Comparison of ENCODE assay signal across 12 mouse cellular contexts in genomic region chr4:132809621-132810020, GRCm38 (mm10). TPM values are rescaled to one million over a fixed set of nuclear protein-coding genes. Genes with fewer than 3 reads are reported as not detected.
DNase-seq lines count a peak whose midpoint lies in the region; ATAC-seq and TF ChIP-seq lines count a peak whose summit lies in the region.
"Had no signal": no experiment of that assay in that cellular context is flagged by ENCODE, and none has a peak within 500 bp of the region (broad histone marks: within the 10 kb centered on the region; RNA-seq: fewer than 3 reads in every experiment).

No protein-coding gene starts in this region.

- H3K36me3 ChIP-seq in midbrain, embryonic 13.5 days = no peaks in the 10 kb centered on the region
- H3K36me3 ChIP-seq: forebrain, embryonic 15.5 days; hindbrain, embryonic 12.5 days; lung, embryonic 15.5 days had no signal

- ATAC-seq in monocyte, adult 5-6 weeks (replicated peaks; ENCODE audit: insufficient number of reproducible peaks, low FRiP score, low TSS enrichment, poor library complexity, severe bottlenecking) = peak; percentile 33; the same call in 1 of the 2 replicates
- no peak for ATAC-seq in midbrain, embryonic 13.5 days
- ATAC-seq: forebrain, embryonic 15.5 days had no signal

- H3K27me3 ChIP-seq in midbrain, embryonic 13.5 days = no peaks in the 10 kb centered on the region
- H3K27me3 ChIP-seq: forebrain, embryonic 15.5 days; hindbrain, embryonic 12.5 days; lung, embryonic 15.5 days had no signal

- H3K4me3 ChIP-seq in layer of hippocampus, adult 2 months = no peak overlapping the region
- H3K4me3 ChIP-seq in cortical plate, adult 2 months (ENCODE audit: insufficient read depth, low read length) = no peak overlapping the region
- H3K4me3 ChIP-seq in midbrain, embryonic 13.5 days (replicated peaks) = no peak overlapping the region
- H3K4me3 ChIP-seq: forebrain, embryonic 15.5 days; hindbrain, embryonic 12.5 days; lung, embryonic 15.5 days had no signal

- TF ChIP-seq POLR2A in cortical plate, adult 2 months (IDR thresholded peaks at IDR 0.05; ENCODE audit: extremely low read depth, insufficient read depth, low read length) = no peak

- peak overlapping the region; percentile 57; the same call in 1 of the 2 replicates for H3K27ac ChIP-seq in layer of hippocampus, adult 2 months
- H3K27ac ChIP-seq in cortical plate, adult 2 months (ENCODE audit: insufficient read depth, low read length) = 0 out of 2 replicates have a peak overlapping the region, but pooled peaks have one; percentile 6
- no peak overlapping the region for H3K27ac ChIP-seq in midbrain, embryonic 13.5 days
- H3K27ac ChIP-seq: forebrain, embryonic 15.5 days; hindbrain, embryonic 12.5 days; lung, embryonic 15.5 days had no signal

- peaks cover 2% of the 10 kb centered on the region for H3K4me1 ChIP-seq in cortical plate, adult 2 months (ENCODE audit: control insufficient read depth, insufficient read depth, low read length)
- no peaks in the 10 kb centered on the region for H3K4me1 ChIP-seq in midbrain, embryonic 13.5 days (replicated peaks)
- H3K4me1 ChIP-seq: forebrain, embryonic 15.5 days; hindbrain, embryonic 12.5 days had no signal

- peak; percentile 15 to 28 for DNase-seq in layer of hippocampus, adult 2 months (ENCODE audit: low spot score in 2 of 2)
- DNase-seq in layer of hippocampus, postnatal 10 days (ENCODE audit: low spot score in 2 of 2) = no peak
- DNase-seq in layer of hippocampus, adult 9-11 months = peak; percentile 73
- DNase-seq in urinary bladder, postnatal 36 days (ENCODE audit: low spot score in 2 of 2) = no peak
- no peak for DNase-seq in kidney, adult 18-20 months
- DNase-seq: kidney, postnatal 25 days had no signal

- 0 out of 2 replicates have a peak, but pooled peaks cover 8% of the 10 kb centered on the region for H3K9me3 ChIP-seq in midbrain, embryonic 13.5 days
- H3K9me3 ChIP-seq: forebrain, embryonic 15.5 days; lung, embryonic 15.5 days had no signal

- WGBS in midbrain, embryonic 13.5 days = 90% methylated on average over 5 of the region's 5 CpGs

- no peak overlapping the region for H3K4me2 ChIP-seq in midbrain, embryonic 13.5 days (replicated peaks)
- H3K4me2 ChIP-seq: forebrain, embryonic 15.5 days; hindbrain, embryonic 12.5 days; lung, embryonic 15.5 days had no signal

- no peak overlapping the region for H3K9ac ChIP-seq in midbrain, embryonic 13.5 days (replicated peaks)
- H3K9ac ChIP-seq: forebrain, embryonic 15.5 days; hindbrain, embryonic 12.5 days; lung, embryonic 15.5 days had no signal

- TF ChIP-seq CTCF in layer of hippocampus, adult 2 months (conservative IDR thresholded peaks at IDR 0.05) = no peak
- TF ChIP-seq CTCF in cortical plate, adult 2 months (IDR thresholded peaks at IDR 0.05; ENCODE audit: extremely low read depth, insufficient read depth, low read length) = no peak

RNA-seq across cellular contexts. Expression of gene Themis2, which starts 13.4 kb away (rescaled TPM):
- total RNA-seq in layer of hippocampus, adult 2 months (2021) = under 1 TPM; 0.54 to 0.77 TPM
- total RNA-seq in layer of hippocampus, postnatal 10 days (2021) = under 1 TPM; 0.71 to 0.87 TPM
- polyA plus RNA-seq in cortical plate, adult 2 months (2012; rRNA removed) = 1.2 and 1.3 TPM in 2 replicates
- 196 to 216 TPM (median 214 TPM) in 3 replicates for total RNA-seq in monocyte, adult 5-6 weeks (2017)
- 0.46 and 0.67 TPM in 2 replicates for polyA plus RNA-seq in midbrain, embryonic 13.5 days (2015; fragmentation: Nextera tagmentation; extraction: Ambion mirVana)

RNA-seq across cellular contexts. Expression of gene Ppp1r8, which starts 33.3 kb away (rescaled TPM):
- total RNA-seq in layer of hippocampus, adult 2 months (2021) = 10 to 100 TPM; 40.7 to 43.5 TPM
- 10 to 100 TPM; 42.8 to 50.4 TPM for total RNA-seq in layer of hippocampus, postnatal 10 days (2021)
- polyA plus RNA-seq in cortical plate, adult 2 months (2012; rRNA removed) = 55.2 and 56.5 TPM in 2 replicates
- total RNA-seq in monocyte, adult 5-6 weeks (2017) = 38.1 to 54.2 TPM (median 52.6 TPM) in 3 replicates
- polyA plus RNA-seq in midbrain, embryonic 13.5 days (2015; fragmentation: Nextera tagmentation; extraction: Ambion mirVana) = 59.8 and 60.4 TPM in 2 replicates

RNA-seq across cellular contexts. Expression of gene Rpa2, which starts 41.5 kb away (rescaled TPM):
- 10 to 100 TPM; 11.9 to 16.0 TPM for total RNA-seq in layer of hippocampus, adult 2 months (2021)
- total RNA-seq in layer of hippocampus, postnatal 10 days (2021) = 10 to 100 TPM; 14.1 to 15.7 TPM
- polyA plus RNA-seq in cortical plate, adult 2 months (2012; rRNA removed) = 14.2 and 17.0 TPM in 2 replicates
- total RNA-seq in monocyte, adult 5-6 weeks (2017) = 39.3 to 41.2 TPM (median 40.2 TPM) in 3 replicates
- 58.2 and 58.6 TPM in 2 replicates for polyA plus RNA-seq in midbrain, embryonic 13.5 days (2015; fragmentation: Nextera tagmentation; extraction: Ambion mirVana)

RNA-seq across cellular contexts. Expression of gene Smpdl3b, which starts 52.6 kb away (rescaled TPM):
- 1 to 10 TPM; 3.6 to 4.5 TPM for total RNA-seq in layer of hippocampus, adult 2 months (2021)
- total RNA-seq in layer of hippocampus, postnatal 10 days (2021) = 1 to 10 TPM in 1 of 2 experiments, under 1 TPM in 1; 0.87 to 1.2 TPM
- 1.9 and 3.0 TPM in 2 replicates for polyA plus RNA-seq in cortical plate, adult 2 months (2012; rRNA removed)
- total RNA-seq in monocyte, adult 5-6 weeks (2017) = 108 to 191 TPM (median 160 TPM) in 3 replicates
- polyA plus RNA-seq in midbrain, embryonic 13.5 days (2015; fragmentation: Nextera tagmentation; extraction: Ambion mirVana) = 0.61 and 0.82 TPM in 2 replicates

Comparison
In these comparisons a context has a peak if more than half of its experiments do, and no peak if none do; other contexts are left out.
1. DNase-seq: peak in layer of hippocampus, adult 2 months (2 of 2) and layer of hippocampus, adult 9-11 months (single experiment); none in layer of hippocampus, postnatal 10 days (0 of 2), urinary bladder, postnatal 36 days (0 of 2) and kidney, adult 18-20 months (single experiment).
2. RNA of gene Themis2, which starts 13.4 kb away (total RNA-seq): 196 to 216 TPM in monocyte, adult 5-6 weeks; 0.71 to 0.87 TPM in layer of hippocampus, postnatal 10 days and 0.54 to 0.77 TPM in layer of hippocampus, adult 2 months; every median in the first group is over 100 times any median in the second.